Mouse (Mus musculus): Measurements from ENCODE around the gene Angpt4.

Gene Angpt4

GRCm38 (mm10) chr2:151915111-151915510, 4.1 kb downstream of the Angpt4 start:
- DNase-seq = no peak

- DNase-seq = peak; percentile 95
Measured at GRCm38 (mm10) chr2:151916061-151916831, 5.2 kb downstream of the Angpt4 start.

GRCm38 (mm10) chr2:151919140-151919539, 8.1 kb downstream of the Angpt4 start:
- peak; percentile 92 for DNase-seq

GRCm38 (mm10) chr2:151921068-151921467, 10.1 kb downstream of the Angpt4 start:
- no peak for DNase-seq

GRCm38 (mm10) chr2:151921596-151921995, 10.6 kb downstream of the Angpt4 start:
- peak; percentile 98 for DNase-seq

GRCm38 (mm10) chr2:151924276-151924675, 13.3 kb downstream of the Angpt4 start:
- DNase-seq = no peak

DNA sequence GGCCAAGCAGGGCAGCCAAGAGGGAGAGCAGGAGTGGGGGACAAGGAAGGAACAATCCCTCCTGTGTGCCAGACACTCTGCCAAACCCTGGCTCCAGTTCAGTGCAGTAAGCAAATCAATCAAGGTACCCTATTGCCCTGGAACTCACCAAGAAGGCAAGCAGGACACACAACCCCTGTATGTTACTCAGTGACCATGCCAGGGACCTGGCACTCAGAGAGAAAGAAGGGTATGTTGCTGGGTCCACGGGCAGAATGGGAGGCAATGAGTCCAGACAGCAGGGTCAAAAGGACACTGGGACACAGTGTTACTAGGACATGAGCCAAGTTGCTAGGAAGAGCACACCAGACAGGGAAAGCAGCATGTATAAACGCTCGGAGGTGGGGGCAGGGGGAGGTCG, 14.7 kb downstream of the Angpt4 start:
- no peak for DNase-seq

DNA sequence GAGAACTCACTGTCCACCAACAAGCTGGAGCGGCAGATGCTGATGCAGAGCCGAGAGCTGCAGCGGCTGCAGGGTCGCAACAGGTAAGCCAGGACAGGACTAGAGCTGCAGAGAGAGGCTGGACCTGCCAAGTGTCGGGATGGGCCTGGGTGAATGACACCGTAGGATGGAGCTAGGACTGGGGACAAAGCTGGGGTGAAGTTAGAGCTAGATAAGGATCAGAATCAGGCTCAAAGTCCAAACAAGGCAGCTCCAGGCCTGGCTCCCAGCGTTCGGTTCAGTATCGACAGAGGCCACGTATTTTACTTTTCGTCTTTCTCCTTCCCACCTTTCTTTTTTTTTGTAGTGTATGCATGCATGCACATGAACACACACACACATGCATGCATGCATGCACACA, 16.1 kb downstream of the Angpt4 start:
- no peak for DNase-seq

GRCm38 (mm10) chr2:151930389-151931074, 19.5 kb downstream of the Angpt4 start:
- DNase-seq = peak; percentile 98

DNA sequence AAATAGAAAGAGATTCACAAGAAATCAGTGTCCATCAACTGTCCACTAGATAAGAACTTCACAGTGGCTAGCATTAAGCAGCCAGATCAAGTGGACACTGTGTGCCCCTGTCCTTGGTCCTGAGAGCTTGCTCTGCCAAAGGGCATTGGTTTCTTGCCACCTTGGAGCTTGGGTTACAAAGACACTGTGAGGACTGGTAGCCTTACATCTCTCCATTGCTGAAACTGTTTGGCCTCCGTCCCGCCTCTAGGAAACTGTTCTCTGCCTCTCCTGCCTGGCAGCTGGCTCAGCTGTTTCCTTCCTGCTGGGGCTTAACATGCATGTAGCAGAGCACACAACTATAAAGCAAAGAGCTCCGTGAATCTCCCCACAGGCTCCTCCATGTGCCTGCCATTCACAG, 26.9 kb downstream of the Angpt4 start:
- peak; percentile 94 for DNase-seq

DNA sequence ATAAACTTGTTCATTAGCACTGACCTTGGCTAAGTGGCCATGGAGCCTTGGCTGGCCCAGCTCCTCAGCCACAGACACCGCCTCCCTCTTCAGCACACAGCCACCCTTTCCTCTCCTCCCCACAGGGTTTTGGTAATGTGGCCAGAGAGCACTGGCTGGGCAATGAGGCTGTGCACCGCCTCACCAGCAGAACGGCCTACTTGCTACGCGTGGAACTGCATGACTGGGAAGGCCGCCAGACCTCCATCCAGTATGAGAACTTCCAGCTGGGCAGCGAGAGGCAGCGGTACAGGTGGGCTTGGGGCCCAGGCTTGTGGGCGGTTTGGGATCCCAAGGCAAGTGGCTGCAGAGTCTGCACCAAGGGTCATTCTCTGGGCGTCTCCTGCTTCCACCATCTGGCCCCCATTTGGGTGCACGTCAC, 27.8 kb downstream of the Angpt4 start:
- DNase-seq = peak; percentile 98

DNA sequence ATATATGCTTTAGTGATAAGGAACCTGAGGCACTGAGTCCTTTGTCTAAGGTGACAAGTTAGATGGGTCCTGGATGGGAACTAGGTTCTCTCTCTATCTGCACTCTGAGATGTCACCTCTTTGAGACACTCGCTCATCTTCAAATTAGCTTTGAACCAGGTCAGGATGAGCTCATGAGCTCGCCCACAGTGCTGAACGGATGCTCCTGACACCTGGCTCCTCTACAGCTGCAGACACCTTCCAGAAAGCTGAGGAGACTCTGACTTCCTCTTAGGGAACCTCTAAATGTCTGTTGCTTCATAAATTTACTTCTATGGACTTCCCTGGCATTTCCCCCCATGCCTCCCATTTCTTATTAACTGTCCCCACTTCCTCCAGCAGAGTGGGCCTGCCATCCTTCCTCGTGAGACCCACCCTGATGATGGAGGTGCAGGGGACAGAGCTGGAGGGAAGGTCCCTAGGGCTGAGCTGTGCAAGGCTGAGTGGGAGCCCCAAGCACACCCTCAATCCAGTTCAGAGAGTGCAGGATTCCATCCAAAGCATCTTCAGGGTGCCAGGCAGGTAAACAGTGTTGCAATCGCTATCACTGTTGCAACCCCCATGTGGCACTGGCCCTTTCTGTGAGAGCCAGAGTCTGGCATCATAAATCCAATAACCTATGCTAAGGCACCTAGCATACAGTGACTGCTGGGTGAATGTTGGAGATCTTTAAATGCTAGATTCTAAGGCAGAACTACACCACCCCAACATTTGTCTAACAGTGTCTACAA, 28.8 kb downstream of the Angpt4 start:
- no peak for DNase-seq

GRCm38 (mm10) chr2:151941269-151941668, 30.3 kb downstream of the Angpt4 start:
- peak; percentile 92 for DNase-seq

GRCm38 (mm10) chr2:151944106-151944505, 33.1 kb downstream of the Angpt4 start:
- no peak for DNase-seq

DNA sequence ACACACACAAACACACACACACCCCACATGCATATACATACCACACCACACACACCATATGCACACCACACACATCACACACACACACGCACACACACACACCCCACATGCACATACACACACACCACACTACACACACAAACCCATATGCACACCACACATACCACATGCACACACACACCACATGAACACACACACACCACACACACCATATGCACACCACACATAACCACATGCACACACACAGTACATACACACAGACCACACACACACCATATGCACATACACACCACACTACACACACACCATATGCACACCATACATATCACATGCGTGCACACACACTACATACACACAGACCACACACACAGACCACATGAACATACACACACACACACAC, 36.6 kb downstream of the Angpt4 start:
- no peak for DNase-seq

DNA sequence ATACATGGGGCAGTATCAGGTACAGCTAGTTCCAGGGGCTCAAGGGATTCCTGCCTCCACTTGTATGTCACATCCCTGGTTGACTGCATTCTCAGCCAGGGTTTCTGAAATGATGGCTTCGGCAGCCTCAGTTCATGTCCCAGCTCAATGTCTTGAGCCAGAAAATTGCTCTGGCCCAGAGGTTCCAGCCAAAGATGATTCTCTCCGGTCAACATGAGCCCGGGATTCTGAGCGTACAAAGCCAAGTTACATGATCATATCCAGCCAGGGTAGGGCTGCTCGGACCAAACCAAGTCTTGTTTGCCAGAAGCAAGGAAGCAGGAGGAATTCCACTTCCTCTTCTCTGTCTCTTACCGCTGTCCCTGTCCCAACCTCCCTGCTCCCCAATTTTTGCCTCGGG, 37.3 kb downstream of the Angpt4 start:
- DNase-seq = peak; percentile 97

- DNase-seq = peak; percentile 93
Measured at GRCm38 (mm10) chr2:151949082-151949774, 38.2 kb downstream of the Angpt4 start.

GRCm38 (mm10) chr2:151953665-151954064, 42.7 kb downstream of the Angpt4 start:
- DNase-seq = no peak

DNA sequence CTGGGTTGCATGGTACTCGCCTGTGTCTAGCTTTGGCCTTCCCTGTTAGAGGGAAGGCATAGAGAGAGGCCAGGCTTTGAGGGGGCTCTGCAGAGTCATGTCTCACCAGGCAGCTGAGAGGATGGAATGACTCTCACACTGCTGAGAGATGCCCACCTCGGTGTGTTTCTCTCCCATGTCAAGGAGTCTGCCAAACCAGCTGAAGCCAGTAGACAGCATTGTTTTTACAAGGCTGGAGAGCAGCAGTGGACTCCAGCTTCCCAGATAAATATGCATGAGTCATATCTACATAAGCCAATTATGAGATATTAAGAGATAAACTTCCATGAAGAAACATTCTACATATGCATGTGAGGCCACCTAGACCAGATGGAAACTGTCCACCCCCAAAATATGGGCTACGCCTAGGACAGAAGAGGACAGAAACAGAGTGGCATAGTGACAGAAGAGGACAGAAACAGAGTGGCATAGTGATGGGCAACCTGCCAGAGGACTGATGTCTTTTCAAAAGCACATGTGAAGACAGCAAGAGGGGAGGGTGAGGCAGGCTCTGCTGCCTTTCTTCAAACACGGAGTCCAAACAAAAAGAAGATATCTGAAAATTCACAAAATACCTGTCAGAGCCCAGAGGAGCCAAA, 45.6 kb downstream of the Angpt4 start:
- no peak for DNase-seq

GRCm38 (mm10) chr2:151959274-151959673, 48.3 kb downstream of the Angpt4 start:
- DNase-seq = peak; percentile 96

- DNase-seq = peak; percentile 83
Measured at GRCm38 (mm10) chr2:151961284-151962196, 50.5 kb downstream of the Angpt4 start.

Measured in heart, adult 11 months (tissue).